Mouse (Mus musculus) CH12.LX (cell line): Measurements from ENCODE around the gene Kdm7a. TPM values are rescaled to one million over a fixed set of nuclear protein-coding genes. Genes with fewer than 3 reads are reported as not detected.

ENCODE experiments used
- DNase-seq: peaks from one replicate; pipeline ENCODE4 v3.0.0-alpha.2; 2013; ENCODE audit errors: extremely low read depth
- H3K27ac ChIP-seq: 2 replicates; pipeline ENCODE4 v1.5.1; 2012; ENCODE audit warnings: low read depth, mild to moderate bottlenecking, control low read depth, moderate library complexity; ENCODE audit not compliant: insufficient read depth
- H3K27me3 ChIP-seq: replicated peaks from 2 replicates; pipeline ENCODE3; 2012; ENCODE audit warnings: inconsistent platforms
- H3K36me3 ChIP-seq, 2 experiments: replicated peaks in 1 of 2; 2 replicates each; pipeline versions ENCODE3 to v1.6.1; 2012; ENCODE audit warnings: inconsistent platforms in 1 of 2, low read length in 1 of 2, mild to moderate bottlenecking in 1 of 2, mixed read lengths in 1 of 2, moderate library complexity in 1 of 2; ENCODE audit not compliant: control insufficient read depth in 1 of 2, insufficient read depth in 1 of 2
- H3K4me1 ChIP-seq, 2 experiments: 2 replicates each; pipeline ENCODE4 v1.6.1; 2012; ENCODE audit warnings: inconsistent platforms in 1 of 2, moderate library complexity in 1 of 2; ENCODE audit not compliant: insufficient read depth in 2 of 2, control insufficient read depth in 1 of 2
- H3K4me2 ChIP-seq: 2 replicates; pipeline ENCODE4 v1.6.1; 2012; ENCODE audit warnings: low read depth, mild to moderate bottlenecking, control low read depth; ENCODE audit not compliant: poor library complexity, insufficient read depth, severe bottlenecking
- H3K4me3 ChIP-seq, 3 experiments: fragments of 150-350 bp in 1 of 3; sonication (generic) in 1 of 3; replicated peaks in 1 of 3; 2 replicates each; pipeline versions ENCODE3 to v1.5.1; 2011 to 2012; ENCODE audit warnings: low read depth in 2 of 3, low read length in 2 of 3, mild to moderate bottlenecking in 2 of 3, moderate library complexity in 2 of 3, control low read depth in 1 of 3, improper control_type of control experiment in 1 of 3, inconsistent platforms in 1 of 3, mixed read lengths in 1 of 3; ENCODE audit not compliant: poor library complexity in 1 of 3
- H3K79me2 ChIP-seq: replicated peaks from 2 replicates; pipeline ENCODE4 v1.6.1; 2012; ENCODE audit warnings: mild to moderate bottlenecking, moderate library complexity; ENCODE audit not compliant: control insufficient read depth, poor library complexity, insufficient read depth, severe bottlenecking; ENCODE audit errors: extremely low read depth
- H3K9ac ChIP-seq: 2 replicates; pipeline ENCODE4 v1.6.1; 2012; ENCODE audit warnings: low read depth, mild to moderate bottlenecking, control low read depth, moderate library complexity; ENCODE audit not compliant: insufficient read depth
- H3K9me3 ChIP-seq: replicated peaks from 2 replicates; pipeline ENCODE3; 2012; ENCODE audit warnings: low read length, inconsistent platforms, mixed read lengths
- E2F4 ChIP-seq: IDR thresholded peaks from 2 replicates; pipeline ENCODE4 v1.6.1; 2011; ENCODE audit warnings: low read depth, low read length, improper control_type of control experiment; ENCODE audit not compliant: insufficient replicate concordance
- ELF1 ChIP-seq: IDR thresholded peaks from 2 replicates; pipeline ENCODE4 v1.6.1; 2014; ENCODE audit warnings: low read depth, mild to moderate bottlenecking, inconsistent platforms, low read length, improper control_type of control experiment
- GABPA ChIP-seq: IDR thresholded peaks from 2 replicates; pipeline ENCODE4 v1.6.1; 2012; ENCODE audit warnings: low read depth, low read length, improper control_type of control experiment, inconsistent platforms; ENCODE audit not compliant: insufficient replicate concordance
- IRF4 ChIP-seq: IDR thresholded peaks from 2 replicates; pipeline ENCODE4 v1.6.1; 2014; ENCODE audit warnings: low read depth, mild to moderate bottlenecking, inconsistent platforms, low read length, improper control_type of control experiment
- MAFK ChIP-seq: IDR thresholded peaks from 2 replicates; pipeline ENCODE4 v1.6.1; 2011; ENCODE audit warnings: low read length, improper control_type of control experiment; ENCODE audit not compliant: insufficient replicate concordance
- MAZ ChIP-seq: IDR thresholded peaks from 2 replicates; pipeline ENCODE4 v1.6.1; 2012; ENCODE audit warnings: low read depth, mild to moderate bottlenecking, inconsistent platforms, low read length, improper control_type of control experiment, moderate library complexity
- MEF2A ChIP-seq: IDR thresholded peaks from 2 replicates; pipeline ENCODE4 v1.6.1; 2014; ENCODE audit warnings: low read depth, mild to moderate bottlenecking, inconsistent platforms, low read length, improper control_type of control experiment, borderline replicate concordance
- MYC ChIP-seq: IDR thresholded peaks from 2 replicates; pipeline ENCODE4 v1.6.1; 2011; ENCODE audit warnings: low read depth, mild to moderate bottlenecking, improper control_type of control experiment, low read length
- NRF1 ChIP-seq: IDR thresholded peaks from 2 replicates; pipeline ENCODE4 v1.6.1; 2014; ENCODE audit warnings: low read depth, mild to moderate bottlenecking, inconsistent platforms, low read length, improper control_type of control experiment, moderate library complexity
- POLR2A ChIP-seq: IDR thresholded peaks from 2 replicates; pipeline ENCODE4 v1.6.1; 2011; ENCODE audit warnings: low read depth, mild to moderate bottlenecking, improper control_type of control experiment, low read length
- RCOR1 ChIP-seq: conservative IDR thresholded peaks from 2 replicates; pipeline ENCODE4 v1.6.1; 2012; ENCODE audit warnings: low read depth, mild to moderate bottlenecking, inconsistent platforms, low read length, improper control_type of control experiment
- TBP ChIP-seq: conservative IDR thresholded peaks from 2 replicates; pipeline ENCODE4 v1.6.1; 2011; ENCODE audit warnings: low read depth, low read length, improper control_type of control experiment
- USF1 ChIP-seq: IDR thresholded peaks from 2 replicates; pipeline ENCODE4 v1.6.1; 2014; ENCODE audit warnings: low read depth, mild to moderate bottlenecking, inconsistent platforms, low read length, improper control_type of control experiment
- USF2 ChIP-seq: conservative IDR thresholded peaks from 2 replicates; pipeline ENCODE4 v1.6.1; 2011; ENCODE audit warnings: low read depth, low read length, improper control_type of control experiment
- ZMIZ1 ChIP-seq: IDR thresholded peaks from 2 replicates; pipeline ENCODE4 v1.6.1; 2012; ENCODE audit warnings: low read depth, mild to moderate bottlenecking, inconsistent platforms, low read length, improper control_type of control experiment
- dilution Hi-C: fragments of 300-500 bp; cut with MboI; formaldehyde crosslinking; loops from 2 replicates; pipeline ENCODE4 v1.14.3; 2020; ENCODE audit warnings: low sequenced_read_pairs; ENCODE audit not compliant: extremely low pct_unique_long_range_greater_than_20kb, extremely low pct_ligation_motif_present
- in situ Hi-C: fragments of 300-500 bp; cut with MboI; formaldehyde crosslinking; loops from 3 replicates; pipeline ENCODE4 v1.14.3; 2019; ENCODE audit warnings: low sequenced_read_pairs, low pct_ligation_motif_present, low pct_unique_long_range_greater_than_20kb, mixed read lengths
- polyA plus RNA-seq: library from polyadenylated mRNA; unstranded; fragments of >175 nt; gene quantifications from 2 replicates; pipeline ENCODE4 v1.2.1, GENCODE M21; 2012; ENCODE audit warnings: low read depth; ENCODE audit not compliant: insufficient read length
- total RNA-seq, 2 experiments: library from RNA; depleted of rRNA; stranded (reverse); fragments of 300-350 nt in 1 of 2; fragments of >200 nt in 1 of 2; gene quantifications; 2 replicates each; pipeline ENCODE4 v1.2.3; 2012 to 2014

The Kdm7a gene
- total and polyA plus RNA-seq, 3 experiments: 1.6 to 2.1 (median 1.7) TPM

DNA sequence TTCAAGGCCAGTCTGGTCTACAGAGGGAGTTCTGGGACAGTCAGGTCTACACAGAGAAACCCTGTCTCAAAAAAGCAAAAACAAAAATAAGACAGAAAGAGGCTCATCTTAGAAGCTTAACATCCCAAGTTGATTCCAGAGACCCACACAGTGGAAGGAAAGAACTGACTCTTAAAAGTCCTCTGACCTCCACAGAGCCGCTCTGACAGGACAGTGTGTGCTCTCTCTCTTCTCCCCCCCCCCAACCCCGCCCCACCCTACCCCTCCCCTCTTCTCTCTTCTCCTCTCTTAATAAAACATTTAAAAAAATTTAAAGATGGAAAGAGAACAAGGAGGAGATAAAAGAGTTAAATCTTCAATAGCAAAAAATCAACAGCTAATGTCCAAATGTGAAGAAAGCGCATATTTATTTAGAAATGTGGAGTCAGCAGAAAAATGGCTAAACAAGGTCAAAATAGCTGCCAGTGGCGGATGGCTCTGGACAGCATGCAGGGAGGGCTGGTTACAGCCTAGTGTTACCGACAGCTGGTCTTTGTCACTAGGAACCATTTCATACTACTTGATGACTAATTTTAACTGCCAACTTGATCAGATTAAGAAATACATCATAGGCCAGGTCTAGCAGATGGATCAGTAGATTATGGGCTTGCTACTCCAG, 8.5 kb upstream of the Kdm7a start:
- Histone ChIP-seq H3K36me3 (no peaks in the 10 kb centered on the region), H3K4me1 (peaks cover 0 to 2% of the 10 kb centered on the region in 2 experiments; a peak in 1 of 4 replicates), H3K4me2 (no peak overlapping the region), H3K79me2 (no peaks in the 10 kb centered on the region), H3K27ac (no peak overlapping the region), H3K27me3 (no peaks in the 10 kb centered on the region), H3K9ac (no peak overlapping the region), H3K9me3 (peaks cover 5% of the 10 kb centered on the region), H3K4me3 (no peak overlapping the region)
- TF ChIP-seq RCOR1: no peak
- TF ChIP-seq MAFK: 0 out of 2 replicates have a peak, but pooled peaks have one; percentile 59
- in situ Hi-C loops (no loop called here), dilution Hi-C loops (no loop called here)
- no peak for DNase-seq

DNA sequence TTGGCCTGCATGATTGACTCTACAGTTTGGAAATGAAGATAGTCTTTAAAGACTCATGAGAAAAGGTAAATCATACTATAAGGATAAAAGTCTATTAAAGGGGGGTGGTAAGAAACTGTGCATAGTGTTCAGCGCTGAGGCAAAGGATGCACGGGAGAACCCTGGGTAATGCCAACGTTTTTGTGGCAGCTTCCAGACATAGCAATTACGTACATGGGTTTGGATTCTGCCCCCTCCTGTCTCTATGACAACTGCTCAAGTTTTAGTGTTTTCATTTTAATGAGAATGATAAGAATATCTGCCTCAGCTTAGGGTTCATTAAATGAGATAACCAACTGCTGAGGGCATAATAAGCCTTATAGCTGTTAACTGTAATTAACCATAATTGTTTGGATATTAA, 3.1 kb upstream of the Kdm7a start:
- TF ChIP-seq MEF2A: no peak
- TF ChIP-seq POLR2A: no peak
- TF ChIP-seq ZMIZ1: no peak
- TF ChIP-seq IRF4: no peak
- TF ChIP-seq USF2: no peak
- TF ChIP-seq MAZ: no peak
- TF ChIP-seq USF1: no peak
- no peak for TF ChIP-seq NRF1
- no peak for TF ChIP-seq MAFK
- no peak for TF ChIP-seq GABPA
- no peak for TF ChIP-seq ELF1
- TF ChIP-seq TBP: no peak
- no peak for TF ChIP-seq MYC
- TF ChIP-seq E2F4: no peak

More for the DNA sequence above, 3.1 kb upstream of the Kdm7a start:
- dilution Hi-C loops (no loop called here), in situ Hi-C loops (no loop called here)
- Histone ChIP-seq H3K27me3 (no peaks in the 10 kb centered on the region), H3K9me3 (no peaks in the 10 kb centered on the region), H3K27ac (no peak overlapping the region), H3K9ac (no peak overlapping the region), H3K4me1 (peaks cover 0 to 8% of the 10 kb centered on the region in 2 experiments; a peak in 1 of 4 replicates), H3K79me2 (no peaks in the 10 kb centered on the region), H3K4me3 (no peak overlapping the region), H3K4me2 (no peak overlapping the region), H3K36me3 (no peaks in the 10 kb centered on the region)
- no peak for DNase-seq
